Mouse (Mus musculus) gastrocnemius, postnatal 14 days (tissue): ENCODE data around the gene Gm21060. TPM values are rescaled to one million over a fixed set of nuclear protein-coding genes. Genes with fewer than 3 reads are reported as not detected.
"Not testable (repeated sequence)": the region's sequence is repeated elsewhere in the genome, so short reads cannot be mapped to it uniquely, and the experiment has no call there.

Experiments
- DNase-seq: peaks from one replicate; pipeline ENCODE4 v3.0.0; 2021; ENCODE audit warnings: mixed read lengths
- intact Hi-C: fragments of 180-260 bp; cut with DNase I; formaldehyde crosslinking; loops from one replicate; pipeline ENCODE4 v1.15.1; 2025; ENCODE audit warnings: low total_unique reads
- long read RNA-seq, 2 experiments: library from polyadenylated mRNA; stranded (forward); transcript quantifications; one replicate each; pipeline ENCODE4 v2.0.0; 2021
- total RNA-seq, 2 experiments: library from RNA; stranded (reverse); gene quantifications; 2 replicates each; pipeline ENCODE4 v1.2.3; 2021

Gene Gm21060
- total RNA-seq = not detected
- long read RNA-seq, experiment 1 = 0 reads
- long read RNA-seq, experiment 2 = 0 reads

GRCm38 (mm10) chr19:61296969-61297368 is at the start of gene Gm21060:
Gm21060 (minus strand) TSS chr19:61297069.
- intact Hi-C loops = no loop called here
- no peak for DNase-seq

- DNase-seq, intact Hi-C loops: not testable (repeated sequence)
These were observed 24.0 kb upstream of the Gm21060 start for GRCm38 (mm10) chr19:61320844-61321243.

GRCm38 (mm10) chr19:61313185-61313584 is 16.3 kb upstream of the Gm21060 start:
- intact Hi-C loops, DNase-seq: not testable (repeated sequence)

DNA sequence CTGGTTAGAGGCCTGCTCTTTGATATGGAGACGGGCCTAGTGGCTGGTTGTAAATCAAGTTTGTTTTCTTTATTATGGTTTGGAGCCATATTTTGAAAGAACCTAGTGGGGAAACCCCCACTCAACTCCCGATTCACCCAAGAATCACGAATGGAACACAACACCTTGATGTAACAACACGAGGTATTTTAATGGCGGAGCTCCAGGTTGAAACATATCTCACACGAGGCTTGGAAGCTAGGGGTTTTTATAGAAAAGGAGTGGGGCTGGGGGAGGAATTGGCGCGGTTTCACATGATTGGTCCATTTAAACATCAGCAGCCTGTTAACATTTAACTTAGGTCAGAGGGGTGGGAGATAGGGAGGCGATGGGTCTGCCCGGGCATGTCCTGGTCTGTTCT is 15.5 kb upstream of the Gm21060 start:
- DNase-seq, intact Hi-C loops: not testable (repeated sequence)

DNA sequence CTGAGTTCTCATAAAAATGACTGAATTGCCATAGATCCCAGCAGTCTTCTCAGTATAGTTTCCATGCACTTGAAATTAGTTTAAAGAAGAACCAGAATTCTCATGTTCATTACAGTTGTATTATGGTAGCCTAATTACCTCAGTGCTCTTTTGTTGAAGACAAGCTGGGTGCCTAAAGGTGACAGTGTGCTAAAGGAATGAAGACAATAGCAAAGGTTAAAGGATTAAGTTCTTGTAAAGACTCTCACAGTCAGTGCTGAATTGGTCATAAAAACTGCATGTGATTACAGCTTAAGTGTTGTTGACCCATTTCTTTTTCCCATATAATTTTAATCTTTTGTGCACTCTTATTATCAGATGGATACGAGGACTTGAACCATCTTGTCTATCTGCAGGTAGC is 11.2 kb upstream of the Gm21060 start:
- DNase-seq, intact Hi-C loops: not testable (repeated sequence)

DNA sequence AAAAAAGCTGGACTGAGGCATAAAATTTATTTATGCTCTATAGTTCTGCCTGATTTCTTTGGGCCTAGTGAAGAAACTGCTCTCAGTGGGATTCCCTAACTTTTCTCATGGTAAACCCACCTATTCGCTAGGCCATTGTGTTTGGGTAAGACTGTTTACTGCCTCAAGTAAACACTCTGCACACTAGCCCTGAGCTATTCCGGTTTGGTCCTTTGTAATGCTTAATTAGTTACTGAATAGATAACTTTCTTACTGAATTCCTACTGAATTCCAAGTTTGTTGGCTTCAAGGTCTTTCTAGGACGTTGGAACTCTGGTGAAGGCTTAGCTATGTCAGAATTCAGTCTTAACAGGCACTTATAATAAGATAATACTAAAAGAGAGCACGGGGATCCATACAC is 11.8 kb downstream of the Gm21060 start:
- intact Hi-C loops, DNase-seq: not testable (repeated sequence)

DNA sequence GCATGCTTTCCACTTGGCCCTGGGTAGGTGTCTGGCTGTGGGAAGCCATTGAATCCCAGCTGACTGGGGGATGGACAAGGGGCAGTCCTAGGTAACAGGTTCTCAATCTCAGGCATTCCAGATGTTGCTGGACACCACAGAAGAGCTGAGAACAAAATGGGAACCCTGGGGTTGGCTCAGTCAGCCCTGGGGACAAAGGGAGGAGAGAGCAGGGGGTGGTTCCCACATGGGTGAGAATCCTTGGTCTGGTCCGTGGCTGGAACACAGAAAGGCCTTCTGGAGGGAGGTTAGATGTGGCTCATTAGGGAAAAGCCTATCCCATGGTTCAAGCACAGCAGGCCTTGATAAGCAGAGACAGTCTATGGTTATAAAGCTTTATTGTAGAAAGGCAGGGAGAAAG is 13.3 kb downstream of the Gm21060 start:
- intact Hi-C loops = no loop called here
- no peak for DNase-seq

- intact Hi-C loops = no loop called here
- DNase-seq = no peak
These were observed 21.4 kb downstream of the Gm21060 start for GRCm38 (mm10) chr19:61275446-61275845.

- not testable (repeated sequence) for DNase-seq
These were observed 27.7 kb downstream of the Gm21060 start for GRCm38 (mm10) chr19:61269141-61269540.

GRCm38 (mm10) chr19:61267141-61267540 is 29.7 kb downstream of the Gm21060 start:
- DNase-seq = no peak
- intact Hi-C loops = no loop called here

More at GRCm38 (mm10) chr19:61269141-61269540, 27.7 kb downstream of the Gm21060 start:
- intact Hi-C loops = not testable (repeated sequence)

GRCm38 (mm10) chr19:61266651-61267050 is 30.2 kb downstream of the Gm21060 start:
- intact Hi-C loops = no loop called here
- no peak for DNase-seq

GRCm38 (mm10) chr19:61266246-61266615 is 30.6 kb downstream of the Gm21060 start:
- DNase-seq = no peak
- intact Hi-C loops = no loop called here

DNA sequence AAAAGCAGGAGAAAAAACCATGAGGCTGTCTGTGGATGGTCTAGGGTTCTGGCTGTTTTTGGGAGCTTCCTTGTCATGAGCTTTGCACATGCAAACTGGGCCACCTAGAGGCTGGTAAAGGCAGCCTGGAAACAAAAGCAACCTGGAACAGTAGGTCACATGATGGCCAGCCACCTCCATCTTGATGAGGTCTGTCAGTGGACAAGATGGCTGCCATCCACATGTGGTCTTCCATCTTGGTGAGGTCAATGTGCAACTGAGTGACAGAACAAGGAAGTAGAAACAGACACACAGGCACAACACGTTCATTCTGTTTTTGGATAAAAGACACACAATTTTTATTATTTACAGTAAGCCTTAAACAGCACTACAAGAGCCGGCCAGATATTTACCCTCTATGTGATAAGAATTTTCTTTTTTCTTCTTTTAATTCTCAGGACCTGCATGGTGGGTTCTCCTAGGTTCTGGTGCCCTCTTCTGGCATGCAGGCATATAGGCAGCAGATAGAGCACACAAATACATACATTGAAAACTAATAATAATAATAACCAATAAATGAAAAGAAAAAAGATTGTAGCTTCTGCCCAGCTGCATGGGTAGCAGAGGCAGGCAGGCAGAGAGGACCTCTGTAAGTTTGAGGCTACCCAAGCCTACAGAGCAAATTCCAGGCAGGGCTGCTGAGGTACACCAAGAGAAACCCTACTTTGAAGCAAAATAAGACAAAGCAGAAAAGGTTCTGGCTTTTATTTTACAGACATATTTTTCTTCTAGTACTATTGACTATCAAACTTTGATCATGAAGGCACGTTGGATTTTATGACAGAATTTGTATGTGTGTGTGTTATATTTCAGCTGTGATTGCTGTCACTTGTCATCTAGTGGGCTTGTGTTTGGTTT is 31.3 kb downstream of the Gm21060 start:
- intact Hi-C loops = no loop called here
- DNase-seq = peak; percentile 41

GRCm38 (mm10) chr19:61264933-61265332 is 31.9 kb downstream of the Gm21060 start:
- no peak for DNase-seq
- intact Hi-C loops = no loop called here

- DNase-seq = no peak
- intact Hi-C loops = no loop called here
These were observed 32.6 kb downstream of the Gm21060 start for GRCm38 (mm10) chr19:61264227-61264626.

DNA sequence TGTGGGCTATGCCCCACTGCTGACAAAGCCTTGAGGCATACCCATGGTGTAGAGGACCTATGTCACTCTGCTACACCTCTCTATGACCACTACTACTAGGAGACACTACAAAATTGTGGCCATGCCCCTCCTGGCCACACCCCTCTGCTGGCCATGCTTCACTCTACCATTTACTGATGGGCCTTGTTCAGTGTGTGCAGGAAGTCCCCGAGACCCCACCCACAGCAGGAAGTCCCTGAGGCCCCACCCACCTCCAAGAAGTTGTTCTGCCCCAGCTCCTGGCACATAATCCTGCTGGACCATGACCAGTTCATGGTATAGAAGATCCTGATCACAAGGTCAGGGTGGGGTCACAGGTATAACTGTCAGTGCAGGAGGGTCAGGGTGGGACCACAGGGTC is 35.6 kb downstream of the Gm21060 start:
- intact Hi-C loops = no loop called here
- DNase-seq = no peak

DNA sequence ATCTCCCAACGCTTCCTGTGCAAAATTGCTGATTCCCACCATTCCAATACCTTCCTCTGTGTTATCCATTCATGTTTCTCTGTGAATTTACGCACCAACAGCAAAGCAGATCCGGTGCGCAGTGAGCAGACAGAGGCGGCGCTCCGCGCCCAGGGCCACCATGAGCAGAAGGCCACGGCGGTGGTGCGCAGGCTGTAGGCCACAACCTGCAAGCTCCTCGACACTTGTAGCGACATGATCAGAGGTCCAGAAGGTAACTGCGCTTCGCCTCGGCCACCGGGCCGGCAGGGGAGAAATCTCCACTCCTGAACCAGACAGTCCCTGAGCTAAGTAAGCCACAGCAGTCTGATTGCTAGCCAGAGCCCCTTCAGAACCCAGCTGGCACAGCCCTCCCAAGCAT is 39.1 kb downstream of the Gm21060 start:
- DNase-seq = no peak
- intact Hi-C loops = no loop called here

- intact Hi-C loops = no loop called here
- no peak for DNase-seq
These were observed 40.5 kb downstream of the Gm21060 start for GRCm38 (mm10) chr19:61256166-61256887.

DNA sequence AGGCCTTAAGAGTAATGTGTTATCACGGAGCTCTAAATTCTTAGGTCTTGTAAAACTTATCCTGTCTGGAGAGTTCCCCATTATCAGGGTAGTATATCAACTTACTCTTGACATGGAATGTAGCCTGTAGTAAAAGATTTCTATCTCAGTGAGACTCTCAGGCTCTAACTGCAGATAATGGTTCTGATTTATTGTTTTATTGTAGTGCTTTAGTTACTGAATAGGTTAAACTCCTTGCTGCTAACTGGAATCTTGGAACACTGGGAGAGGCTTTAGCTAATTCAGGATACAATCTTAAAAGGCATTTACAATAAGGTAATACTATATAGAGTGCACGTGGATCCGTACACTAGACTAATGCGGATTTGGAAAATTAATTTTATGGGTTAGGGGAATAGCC is 49.5 kb downstream of the Gm21060 start:
- DNase-seq, intact Hi-C loops: not testable (repeated sequence)
